Mouse (Mus musculus): ENCODE measurements around the gene Ephx1.

DNA sequence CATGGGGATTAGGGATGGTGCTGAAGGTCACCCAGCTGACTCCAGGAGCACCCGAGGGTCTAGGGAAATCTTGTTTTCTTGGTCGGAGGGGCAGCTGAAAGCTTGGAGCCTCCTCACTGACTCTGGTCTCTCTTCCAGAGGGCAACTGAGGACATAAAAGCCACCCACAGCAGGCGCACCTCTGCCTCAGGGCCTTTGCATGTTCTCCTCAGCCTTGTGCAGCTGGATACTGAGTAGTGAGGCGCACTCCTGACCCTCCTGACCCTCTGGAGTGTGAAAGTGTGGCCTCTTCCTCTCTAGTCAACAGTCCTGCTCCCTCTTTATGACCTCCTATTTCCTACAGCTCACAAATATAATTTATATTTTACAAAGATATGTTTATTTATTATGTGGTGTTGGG lies 4.7 kb downstream of the Ephx1 start:
- TF ChIP-seq CTCF (IDR thresholded peaks at IDR 0.05; ENCODE audit: insufficient read depth, low read depth, low read length): no peak
- no peak for TF ChIP-seq POLR2A (IDR thresholded peaks at IDR 0.05; ENCODE audit: insufficient read depth, low read depth, low read length)
